Mouse (Mus musculus) liver, embryonic 14.5 days (tissue): ENCODE results near the gene Cdc27.
"Not testable (repeated sequence)": the region's sequence is repeated elsewhere in the genome, so short reads cannot be mapped to it uniquely, and the experiment has no call there.

Source experiments
- CTCF ChIP-seq: IDR thresholded peaks from 2 replicates; pipeline ENCODE4 v1.5.1; 2016; ENCODE audit warnings: antibody characterized with exemption, low read depth, control low read depth
- EP300 ChIP-seq: IDR thresholded peaks from 2 replicates; pipeline ENCODE4 v1.6.1; 2016; ENCODE audit warnings: antibody characterized with exemption, low read depth

DNA sequence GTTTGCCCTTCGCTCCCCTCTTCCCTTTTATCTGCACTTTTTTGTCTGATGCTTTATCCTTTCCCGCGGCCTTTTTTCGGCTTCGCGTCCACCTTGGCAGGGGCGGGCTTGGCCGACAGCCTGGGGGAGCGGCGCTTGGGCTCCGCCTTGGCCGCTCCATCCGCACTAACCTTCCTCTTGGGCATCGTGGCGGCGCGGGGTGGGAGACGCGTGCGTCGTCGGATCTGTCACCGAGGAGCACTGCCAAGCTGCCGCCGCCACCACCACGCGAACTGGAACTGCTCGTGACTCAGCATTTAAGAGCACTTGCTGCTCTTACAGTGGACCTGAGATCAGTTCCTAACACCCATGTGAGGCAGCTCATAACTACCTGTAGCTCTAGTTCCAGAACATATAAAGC, 21.0 kb upstream of the Cdc27 start:
- TF ChIP-seq CTCF, EP300: not testable (repeated sequence)
